Mouse (Mus musculus) liver, postnatal 0 days (tissue): Measurements from ENCODE around the gene Lrrc51.

Experiments used
- CTCF ChIP-seq: sonication (generic); IDR thresholded peaks from 2 replicates; pipeline ENCODE4 v1.5.1; 2016; ENCODE audit warnings: antibody characterized with exemption, low read depth
- EP300 ChIP-seq: IDR thresholded peaks from 2 replicates; pipeline ENCODE4 v1.6.1; 2016; ENCODE audit warnings: antibody characterized with exemption, low read depth, mild to moderate bottlenecking

DNA sequence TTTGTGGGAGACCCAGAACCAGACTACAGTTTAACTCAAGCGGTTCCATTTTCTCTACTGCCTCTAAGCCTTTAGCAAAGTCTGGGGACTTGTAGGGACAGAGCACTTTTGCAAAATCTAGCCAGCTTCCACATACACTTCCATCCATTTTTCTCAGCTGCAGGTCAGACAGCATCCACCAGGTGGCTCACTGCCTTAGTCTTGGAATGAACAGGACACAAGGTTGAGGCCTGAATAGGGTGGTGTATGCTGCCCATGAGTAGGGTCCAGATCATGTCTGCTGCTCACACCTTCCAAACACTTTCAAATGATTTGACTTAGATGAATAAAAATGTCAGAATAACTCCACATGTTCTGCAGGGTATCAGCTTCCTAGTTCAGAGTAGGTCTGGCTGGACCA lies 15.6 kb downstream of the Lrrc51 start:
- TF ChIP-seq CTCF (peak; percentile 92), EP300 (no peak)
